Mouse (Mus musculus) layer of hippocampus, postnatal 36 days (tissue): ENCODE results near the gene Dpm2. TPM values are rescaled to one million over a fixed set of nuclear protein-coding genes. Genes with fewer than 3 reads are reported as not detected.

Experiments
- DNase-seq, 2 experiments: peaks; one replicate each; pipeline ENCODE4 v3.0.0; 2022
- total RNA-seq, 2 experiments: library from RNA; stranded (reverse); gene quantifications; 2 replicates each; pipeline ENCODE4 v1.2.3; 2021

The Dpm2 gene
- total RNA-seq, 2 experiments from 2014 or later, result 69.1 to 81.8 TPM

DNA sequence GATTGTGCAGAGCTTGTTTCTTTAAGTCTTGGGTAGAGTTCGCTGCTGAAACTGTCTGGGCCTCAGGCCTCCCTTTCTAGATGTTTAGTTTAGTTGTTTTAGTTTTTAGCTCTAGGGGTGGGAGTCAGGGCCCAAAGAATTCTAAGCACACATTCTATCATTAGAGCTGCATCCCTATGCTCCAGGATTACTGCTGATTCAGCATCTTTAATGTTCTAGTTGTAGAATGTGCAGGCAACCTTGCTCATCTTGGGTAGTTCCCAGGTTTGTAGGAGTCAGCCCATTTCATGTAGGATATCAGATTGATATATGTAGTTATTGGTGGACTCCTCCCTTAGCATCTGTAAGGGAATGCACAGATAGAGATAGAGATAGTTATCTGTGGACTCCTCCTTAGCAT, 46.5 kb downstream of the Dpm2 start:
- no peak for DNase-seq

DNA sequence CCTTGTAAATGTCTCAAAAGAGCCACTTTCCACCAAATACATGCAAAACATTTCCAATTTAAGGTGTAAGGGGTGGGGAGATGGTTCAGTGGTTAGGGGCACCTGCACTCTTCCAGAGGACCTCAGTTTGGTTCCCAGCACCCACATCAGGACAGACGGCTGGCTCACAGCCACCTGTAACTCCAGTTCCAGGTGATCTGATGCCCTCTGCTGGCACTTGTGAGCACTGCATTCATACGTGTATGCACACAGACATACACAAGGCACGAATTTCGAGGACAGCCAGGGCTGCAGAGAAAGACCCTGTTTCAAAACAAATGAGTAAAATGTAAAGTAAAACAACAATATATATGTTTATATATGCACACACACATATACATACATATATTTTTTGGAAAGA, 46.9 kb downstream of the Dpm2 start:
- no peak for DNase-seq

DNA sequence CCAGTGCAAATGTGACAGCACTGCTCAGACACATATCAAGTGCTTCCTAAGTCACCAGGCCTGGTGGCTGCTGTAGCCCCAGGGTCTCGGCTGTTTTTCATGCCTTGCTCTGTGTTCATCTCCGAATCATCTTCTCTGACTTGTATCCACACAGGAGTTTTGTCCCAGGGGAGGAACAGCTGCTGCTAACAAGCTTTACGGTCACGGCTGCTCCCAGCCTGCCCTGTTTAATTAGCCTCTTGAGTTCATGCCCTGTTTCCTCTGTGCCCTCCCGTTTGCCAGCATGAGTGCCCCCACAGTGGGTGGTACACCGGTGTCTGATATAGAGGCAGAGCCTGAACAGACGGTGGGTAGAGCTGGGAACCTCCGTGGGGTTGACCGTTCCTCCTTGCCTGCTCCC, 47.4 kb downstream of the Dpm2 start:
- no peak for DNase-seq

GRCm38 (mm10) chr2:32620682-32621516, 50.2 kb downstream of the Dpm2 start:
- DNase-seq, result no peak

GRCm38 (mm10) chr2:32621517-32621859, 50.8 kb downstream of the Dpm2 start, which contains the start of gene Ak1:
Gene Ak1, plus strand, starts transcription at chr2:32621758.
- DNase-seq, result no peak

Other genes starting within 250 kb of the Dpm2 start
- gene Ciz1, start 218.5 kb upstream of the Dpm2 start, total RNA-seq, result 10 to 100 TPM; 69.8 to 94.5 TPM
- gene Dnm1, start 217.5 kb upstream of the Dpm2 start, total RNA-seq, result 1,000 to 10,000 TPM; 1,246 to 1,312 TPM
- 100 to 1,000 TPM; 160 to 170 TPM for gene 1110008P14Rik, start 188.9 kb upstream of the Dpm2 start, total RNA-seq
- gene Lcn2, start 182.6 kb upstream of the Dpm2 start, total RNA-seq, result 10 to 100 TPM in 1 of 2 experiments, under 1 TPM in 1; 0.65 to 13.4 TPM
- 10 to 100 TPM; 37.1 to 37.7 TPM for gene Ptges2, start 175.0 kb upstream of the Dpm2 start, total RNA-seq
- gene Naif1, start 120.4 kb upstream of the Dpm2 start, total RNA-seq, result 1 to 10 TPM; 4.2 to 4.4 TPM
- gene Slc25a25, start 119.4 kb upstream of the Dpm2 start, total RNA-seq, result 10 to 100 TPM; 58.1 to 60.0 TPM
- 10 to 100 TPM; 69.4 to 69.8 TPM for gene Fam102a, start 35.5 kb upstream of the Dpm2 start, total RNA-seq
- gene Pip5kl1, start 3.9 kb downstream of the Dpm2 start, total RNA-seq, result 1 to 10 TPM; 2.9 to 3.8 TPM
- 1 to 10 TPM in 1 of 2 experiments, under 1 TPM in 1; 0.37 to 1.0 TPM for gene 9430097D07Rik, start 4.8 kb downstream of the Dpm2 start, total RNA-seq
- gene St6galnac4, start 16.2 kb downstream of the Dpm2 start, total RNA-seq, result 10 to 100 TPM; 35.6 to 41.2 TPM
- gene St6galnac6, start 28.9 kb downstream of the Dpm2 start, total RNA-seq, result 100 to 1,000 TPM; 114 to 117 TPM
- gene Ak1, start 50.9 kb downstream of the Dpm2 start, total RNA-seq, result 100 to 1,000 TPM; 114 to 119 TPM
- 10 to 100 TPM; 18.9 to 19.2 TPM for gene Eng, start 75.7 kb downstream of the Dpm2 start, total RNA-seq
- 10 to 100 TPM in 1 of 2 experiments, 1 to 10 TPM in 1; 9.3 to 11.0 TPM for gene Fpgs, start 133.3 kb downstream of the Dpm2 start, total RNA-seq
- gene Cdk9, start 142.2 kb downstream of the Dpm2 start, total RNA-seq, result 100 to 1,000 TPM; 110 to 117 TPM
- 10 to 100 TPM; 18.7 to 19.1 TPM for gene Sh2d3c, start 150.2 kb downstream of the Dpm2 start, total RNA-seq
- 1 to 10 TPM; 1.2 to 1.3 TPM for gene 6330409D20Rik, start 170.2 kb downstream of the Dpm2 start, total RNA-seq
- gene Tor2a, start 186.4 kb downstream of the Dpm2 start, total RNA-seq, result 10 to 100 TPM; 30.0 to 31.6 TPM
- 1 to 10 TPM in 1 of 2 experiments, under 1 TPM in 1; 0.85 to 1.1 TPM for gene Ttc16, start 204.8 kb downstream of the Dpm2 start, total RNA-seq
- gene Ptrh1, start 204.9 kb downstream of the Dpm2 start, total RNA-seq, result 1 to 10 TPM; 5.2 to 6.9 TPM
- under 1 TPM; 0.43 to 0.72 TPM for gene Cfap157, start 213.6 kb downstream of the Dpm2 start, total RNA-seq